Mouse (Mus musculus) effector memory CD4-positive, alpha-beta T cell, adult 7 months (primary cell): ENCODE data around the gene Cldn7. TPM values are rescaled to one million over a fixed set of nuclear protein-coding genes. Genes with fewer than 3 reads are reported as not detected.

Experiments
- polyA plus RNA-seq: library from polyadenylated mRNA; unstranded; fragments of 100-300 nt; shearing (Covaris generic); gene quantifications from one replicate; pipeline ENCODE4 v1.2.1, GENCODE M21; 2017

Gene Cldn7
- polyA plus RNA-seq = not detected

GRCm38 (mm10) chr11:69964650-69965270, at the start of gene Cldn7:
TSS of gene Cldn7 (plus strand) at chr11:69964779.

GRCm38 (mm10) chr11:69921114-69922011, 43.2 kb upstream of the Cldn7 start, which contains the start of gene Eif5a:
TSS of gene Eif5a (minus strand) at chr11:69921958.

GRCm38 (mm10) chr11:69935137-69935879, 29.3 kb upstream of the Cldn7 start, which contains the start of gene Ybx2:
TSS of gene Ybx2 (plus strand) at chr11:69935796.

GRCm38 (mm10) chr11:69948066-69948762, 16.4 kb upstream of the Cldn7 start, which contains the start of gene Slc2a4:
TSS of gene Slc2a4 (minus strand) at chr11:69948188.

GRCm38 (mm10) chr11:69981141-69981762, 16.7 kb downstream of the Cldn7 start, which contains the start of gene Ctdnep1:
TSS of gene Ctdnep1 (plus strand) at chr11:69981156.

GRCm38 (mm10) chr11:69982225-69982624, 17.6 kb downstream of the Cldn7 start, which contains the start of gene Elp5:
TSS of gene Elp5 (minus strand) at chr11:69982517.

GRCm38 (mm10) chr11:69990850-69991691, 26.5 kb downstream of the Cldn7 start, which contains the start of gene Gabarap:
TSS of gene Gabarap (plus strand) at chr11:69991143.

GRCm38 (mm10) chr11:69995391-69995960, 30.9 kb downstream of the Cldn7 start, which contains the start of gene Phf23:
TSS of gene Phf23 (plus strand) at chr11:69995777.

GRCm38 (mm10) chr11:70000396-70000898, 35.9 kb downstream of the Cldn7 start, which contains the start of gene Dvl2:
TSS of gene Dvl2 (plus strand) at chr11:70000595.

GRCm38 (mm10) chr11:70014880-70015558, 50.4 kb downstream of the Cldn7 start, which contains the start of gene Acadvl:
TSS of gene Acadvl (minus strand) at chr11:70015411.

GRCm38 (mm10) chr11:70016669-70017068, 52.1 kb downstream of the Cldn7 start, which contains the start of gene Dlg4:
TSS of gene Dlg4 (plus strand) at chr11:70016942.

Other genes with a start within 250 kb of the Cldn7 start
- 51.9 TPM for gene Polr2a, start 206.1 kb upstream of the Cldn7 start, polyA plus RNA-seq
- 0.26 TPM for gene Slc35g3, start 202.8 kb upstream of the Cldn7 start, polyA plus RNA-seq
- 4.2 TPM for gene Zbtb4, start 198.9 kb upstream of the Cldn7 start, polyA plus RNA-seq
- gene Chrnb1, start 168.8 kb upstream of the Cldn7 start, polyA plus RNA-seq = 0.52 TPM
- not detected for gene Fgf11, start 162.9 kb upstream of the Cldn7 start, polyA plus RNA-seq
- not detected for gene Tmem102, start 159.2 kb upstream of the Cldn7 start, polyA plus RNA-seq
- 0.16 TPM for gene Gm39566, start 149.5 kb upstream of the Cldn7 start, polyA plus RNA-seq
- 0.39 TPM for gene Spem2, start 146.3 kb upstream of the Cldn7 start, polyA plus RNA-seq
- not detected for gene Spem1, start 142.6 kb upstream of the Cldn7 start, polyA plus RNA-seq
- 0.15 TPM for gene Nlgn2, start 127.0 kb upstream of the Cldn7 start, polyA plus RNA-seq
- gene Tmem256, start 126.3 kb upstream of the Cldn7 start, polyA plus RNA-seq = 44.3 TPM
- gene Plscr3, start 118.4 kb upstream of the Cldn7 start, polyA plus RNA-seq = 8.5 TPM
- 0.27 TPM for gene Tnk1, start 106.0 kb upstream of the Cldn7 start, polyA plus RNA-seq
- gene Tmem95, start 86.8 kb upstream of the Cldn7 start, polyA plus RNA-seq = not detected
- 0.95 TPM for gene Kctd11, start 83.4 kb upstream of the Cldn7 start, polyA plus RNA-seq
- gene Acap1, start 69.2 kb upstream of the Cldn7 start, polyA plus RNA-seq = 485 TPM
- 1.6 TPM for gene 2810408A11Rik, start 63.8 kb upstream of the Cldn7 start, polyA plus RNA-seq
- gene Neurl4, start 63.7 kb upstream of the Cldn7 start, polyA plus RNA-seq = 7.3 TPM
- 235 TPM for gene Gps2, start 50.9 kb upstream of the Cldn7 start, polyA plus RNA-seq
- 1,038 TPM for gene Eif5a, start 42.8 kb upstream of the Cldn7 start, polyA plus RNA-seq
- not detected for gene Ybx2, start 29.0 kb upstream of the Cldn7 start, polyA plus RNA-seq
- gene Slc2a4, start 16.6 kb upstream of the Cldn7 start, polyA plus RNA-seq = not detected
- 34.3 TPM for gene Ctdnep1, start 16.4 kb downstream of the Cldn7 start, polyA plus RNA-seq
- 57.5 TPM for gene Elp5, start 17.7 kb downstream of the Cldn7 start, polyA plus RNA-seq
- gene Gabarap, start 26.4 kb downstream of the Cldn7 start, polyA plus RNA-seq = 358 TPM
- gene Phf23, start 31.0 kb downstream of the Cldn7 start, polyA plus RNA-seq = 52.1 TPM
- gene Dvl2, start 35.8 kb downstream of the Cldn7 start, polyA plus RNA-seq = 15.5 TPM
- 101 TPM for gene Acadvl, start 50.6 kb downstream of the Cldn7 start, polyA plus RNA-seq
- 6.9 TPM for gene Dlg4, start 52.2 kb downstream of the Cldn7 start, polyA plus RNA-seq
- not detected for gene Asgr1, start 89.3 kb downstream of the Cldn7 start, polyA plus RNA-seq
- gene Asgr2, start 127.9 kb downstream of the Cldn7 start, polyA plus RNA-seq = not detected
- gene Mgl2, start 165.6 kb downstream of the Cldn7 start, polyA plus RNA-seq = not detected
- not detected for gene Clec10a, start 191.4 kb downstream of the Cldn7 start, polyA plus RNA-seq
- gene Slc16a11, start 248.0 kb downstream of the Cldn7 start, polyA plus RNA-seq = not detected